Mouse (Mus musculus) liver, postnatal 0 days (tissue): Measurements from ENCODE around the gene Mtmr6. TPM values are rescaled to one million over a fixed set of nuclear protein-coding genes. Genes with fewer than 3 reads are reported as not detected.
"Not testable (repeated sequence)": the region's sequence is repeated elsewhere in the genome, so short reads cannot be mapped to it uniquely, and the experiment has no call there.

ENCODE experiments used
- ATAC-seq: fragments of 200-750 bp; cut with Nextera tagmentation; 2 replicates; pipeline ENCODE4 v1.8.0; 2017; ENCODE audit warnings: mild to moderate bottlenecking, moderate library complexity
- DNase-seq: peaks from one replicate; pipeline ENCODE4 v3.0.0-alpha.2; 2016
- H3K27ac ChIP-seq: fragments of 300-500 bp; sonication (generic); 2 replicates; pipeline ENCODE4 v1.5.1; 2014; ENCODE audit warnings: antibody characterized with exemption, moderate library complexity, mild to moderate bottlenecking, low read depth
- H3K27me3 ChIP-seq: fragments of 300-500 bp; sonication (generic); 2 replicates; pipeline ENCODE4 v1.6.1; 2014; ENCODE audit warnings: low read length, control low read depth, mixed read lengths; ENCODE audit not compliant: insufficient read depth
- H3K36me3 ChIP-seq: fragments of 300-500 bp; sonication (generic); replicated peaks from 2 replicates; pipeline ENCODE4 v1.6.1; 2014; ENCODE audit warnings: mild to moderate bottlenecking, control low read depth, low read length, moderate library complexity, mixed read lengths; ENCODE audit not compliant: insufficient read depth
- H3K4me1 ChIP-seq: fragments of 300-500 bp; sonication (generic); 2 replicates; pipeline ENCODE4 v1.6.1; 2014; ENCODE audit warnings: antibody characterized with exemption, mild to moderate bottlenecking, control low read depth; ENCODE audit not compliant: insufficient read depth
- H3K4me2 ChIP-seq: fragments of 300-500 bp; sonication (generic); 2 replicates; pipeline ENCODE4 v1.6.1; 2014; ENCODE audit warnings: low read depth, mild to moderate bottlenecking, low read length, moderate library complexity, mixed read lengths
- H3K4me3 ChIP-seq: fragments of 300-500 bp; sonication (generic); 2 replicates; pipeline ENCODE4 v1.5.1; 2014; ENCODE audit warnings: low read depth, low read length
- H3K9ac ChIP-seq: fragments of 300-500 bp; sonication (generic); replicated peaks from 2 replicates; pipeline ENCODE4 v1.6.1; 2014; ENCODE audit warnings: mild to moderate bottlenecking, moderate library complexity
- H3K9me3 ChIP-seq: fragments of 300-500 bp; sonication (generic); 2 replicates; pipeline ENCODE4 v1.6.1; 2016; ENCODE audit warnings: mild to moderate bottlenecking, control low read depth, low read length, mixed read lengths
- CTCF ChIP-seq: sonication (generic); IDR thresholded peaks from 2 replicates; pipeline ENCODE4 v1.5.1; 2016; ENCODE audit warnings: antibody characterized with exemption, low read depth
- EP300 ChIP-seq: IDR thresholded peaks from 2 replicates; pipeline ENCODE4 v1.6.1; 2016; ENCODE audit warnings: antibody characterized with exemption, low read depth, mild to moderate bottlenecking
- WGBS: fragments of 180-500 bp; shearing (Covaris S2); extraction: QIAGEN DNeasy Blood & Tissue Kit; methylation state at CpG from one replicate; pipeline ENCODE4 v1.1.7; 2014; ENCODE audit not compliant: insufficient replicate concordance; 5-methylcytosine and 5-hydroxymethylcytosine counted together
- polyA plus RNA-seq: library from polyadenylated mRNA; unstranded; fragments of >200 nt; fragmentation: Nextera tagmentation; extraction: Ambion mirVana; gene quantifications from 2 replicates; pipeline ENCODE4 v1.2.1, GENCODE M21; 2015

The Mtmr6 gene
- polyA plus RNA-seq, 1 experiment from 2014 or later, result 9.4 TPM

DNA sequence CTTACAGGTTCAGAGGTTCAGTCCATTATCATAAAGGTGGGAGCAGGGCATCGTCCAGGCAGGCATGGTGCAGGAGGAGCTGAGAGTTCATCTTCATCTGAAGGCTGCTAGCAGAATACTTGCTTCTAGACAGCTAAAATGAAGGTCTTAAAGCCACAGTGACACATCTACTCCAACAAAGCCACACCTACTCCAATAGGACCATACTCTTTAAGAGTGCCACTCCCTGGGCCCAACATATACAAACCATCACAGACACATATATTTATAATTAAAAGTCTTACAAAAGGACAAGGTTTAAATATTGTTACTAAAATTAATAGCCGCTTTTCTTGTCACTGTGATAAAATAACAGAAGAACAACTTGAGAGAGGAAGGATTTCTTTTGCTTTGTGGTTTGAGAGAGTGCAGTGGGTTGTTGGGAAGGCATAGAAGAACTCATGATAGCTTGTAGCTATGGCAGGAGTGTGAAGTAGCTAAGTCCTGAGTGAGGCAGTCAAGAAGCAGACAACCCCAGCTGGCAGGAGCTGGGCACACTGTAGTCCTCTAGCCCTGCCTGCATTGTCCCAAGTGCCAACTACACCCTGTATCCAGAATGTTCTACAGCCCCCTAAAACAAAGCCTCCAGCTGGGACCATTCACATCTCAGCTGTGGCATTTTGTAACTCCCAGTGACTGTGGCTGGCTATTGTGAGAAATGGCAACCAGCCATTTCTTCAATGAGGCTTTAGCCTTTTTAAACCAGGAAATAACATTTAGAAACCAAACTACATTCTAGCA is 39.6 kb downstream of the Mtmr6 start:
- no peaks in the 10 kb centered on the region for H3K9me3 ChIP-seq
- DNase-seq (no peak), ATAC-seq (no peak)
- H3K4me1 ChIP-seq, result no peaks in the 10 kb centered on the region
- no peak overlapping the region for H3K27ac ChIP-seq
- H3K4me3 ChIP-seq, result no peak overlapping the region
- 79% methylated on average over 2 of the region's 2 CpGs for WGBS
- H3K27me3 ChIP-seq, result no peaks in the 10 kb centered on the region
- H3K9ac ChIP-seq, result no peak overlapping the region
- TF ChIP-seq EP300 (no peak), CTCF (no peak)
- peaks cover 31% of the 10 kb centered on the region for H3K36me3 ChIP-seq
- H3K4me2 ChIP-seq, result no peak overlapping the region

DNA sequence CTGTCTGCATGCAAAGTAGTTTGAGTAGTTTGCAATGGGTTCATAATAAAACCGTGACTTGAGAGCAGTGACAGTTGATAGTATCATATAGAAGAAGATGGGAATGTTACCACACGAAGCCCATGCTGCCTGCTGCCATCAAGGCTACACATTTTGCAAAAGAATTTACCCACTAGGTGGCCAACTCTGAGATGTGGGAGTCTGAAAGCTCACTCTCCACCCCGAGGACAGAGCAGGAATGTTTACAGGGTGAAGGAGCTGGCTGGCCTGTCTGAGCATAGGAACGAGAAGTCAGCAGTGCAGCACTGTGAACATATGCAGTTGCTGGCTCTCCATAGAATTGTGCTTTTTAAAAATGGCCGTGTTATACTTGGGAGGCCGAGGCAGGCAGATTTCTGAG is 43.1 kb downstream of the Mtmr6 start:
- H3K27ac ChIP-seq, result no peak overlapping the region
- ATAC-seq (no peak), DNase-seq (no peak)
- no peaks in the 10 kb centered on the region for H3K27me3 ChIP-seq
- no peak overlapping the region for H3K9ac ChIP-seq
- no peaks in the 10 kb centered on the region for H3K4me1 ChIP-seq
- WGBS, result 56% methylated on average over 6 of the region's 6 CpGs
- no peaks in the 10 kb centered on the region for H3K9me3 ChIP-seq
- H3K4me3 ChIP-seq, result no peak overlapping the region
- no peak overlapping the region for H3K4me2 ChIP-seq
- TF ChIP-seq CTCF (peak; percentile 29; the same call in 1 of the 2 replicates), EP300 (no peak)
- peaks cover 5% of the 10 kb centered on the region; the same call in 1 of the 2 replicates for H3K36me3 ChIP-seq

DNA sequence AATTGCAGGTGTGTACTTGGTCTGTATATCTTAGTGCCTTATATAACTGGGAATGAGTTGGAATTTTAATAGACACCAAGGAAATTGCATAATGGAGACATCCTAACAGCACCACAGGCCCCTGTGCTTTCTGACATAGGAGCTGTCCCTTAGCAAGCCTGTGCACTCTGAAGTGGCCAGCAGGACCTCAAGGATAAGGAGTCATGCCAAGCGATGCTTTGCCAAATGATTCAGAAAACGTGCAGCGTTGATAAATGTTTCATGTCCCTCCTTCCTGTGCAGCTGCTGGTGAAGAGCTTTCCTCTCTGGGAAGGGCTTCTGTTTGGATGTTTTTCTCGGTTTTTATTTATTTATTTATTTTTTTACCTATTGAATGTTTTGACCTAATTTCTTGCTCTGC is 45.7 kb downstream of the Mtmr6 start:
- H3K27me3 ChIP-seq, result no peaks in the 10 kb centered on the region
- H3K4me3 ChIP-seq, result no peak overlapping the region
- TF ChIP-seq CTCF, result no peak
- TF ChIP-seq EP300, result no peak
- WGBS, result 61% methylated on average over 4 of the region's 4 CpGs
- H3K4me1 ChIP-seq, result no peaks in the 10 kb centered on the region
- H3K9ac ChIP-seq, result no peak overlapping the region
- H3K4me2 ChIP-seq, result no peak overlapping the region
- no peak for DNase-seq
- H3K27ac ChIP-seq, result no peak overlapping the region
- H3K36me3 ChIP-seq, result no peaks in the 10 kb centered on the region
- 0 out of 2 replicates have a peak, but pooled peaks cover 4% of the 10 kb centered on the region for H3K9me3 ChIP-seq
- no peak for ATAC-seq

DNA sequence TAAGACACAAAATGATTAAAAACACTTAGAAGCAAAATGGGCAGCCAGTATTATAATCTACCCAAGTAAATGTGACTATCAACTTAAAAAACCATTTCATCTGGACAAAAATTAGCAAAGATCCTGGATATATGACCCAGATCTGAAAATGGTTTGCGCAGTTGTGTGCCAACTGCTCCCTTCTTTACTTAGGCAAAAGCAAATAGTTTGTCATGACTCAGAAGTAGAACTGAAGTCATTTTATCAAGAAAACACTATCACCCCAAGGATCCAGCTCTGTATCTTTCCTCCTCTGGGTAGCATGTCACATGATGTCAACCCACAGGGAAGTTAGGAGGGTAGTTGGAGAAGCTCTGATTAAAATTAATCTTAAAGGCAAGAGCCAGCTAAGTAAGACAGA is 54.2 kb downstream of the Mtmr6 start:
- H3K9ac ChIP-seq, result no peak overlapping the region
- WGBS, result 87% methylated on average over 1 of the region's 1 CpGs
- H3K36me3 ChIP-seq, result no peaks in the 10 kb centered on the region
- H3K27ac ChIP-seq, result no peak overlapping the region
- H3K4me1 ChIP-seq, result no peaks in the 10 kb centered on the region
- H3K4me3 ChIP-seq, result no peak overlapping the region
- no peak overlapping the region for H3K4me2 ChIP-seq
- DNase-seq (no peak), ATAC-seq (no peak)
- TF ChIP-seq CTCF (no peak), EP300 (no peak)
- H3K9me3 ChIP-seq, result 0 out of 2 replicates have a peak, but pooled peaks cover under 1% of the 10 kb centered on the region
- H3K27me3 ChIP-seq, result no peaks in the 10 kb centered on the region

DNA sequence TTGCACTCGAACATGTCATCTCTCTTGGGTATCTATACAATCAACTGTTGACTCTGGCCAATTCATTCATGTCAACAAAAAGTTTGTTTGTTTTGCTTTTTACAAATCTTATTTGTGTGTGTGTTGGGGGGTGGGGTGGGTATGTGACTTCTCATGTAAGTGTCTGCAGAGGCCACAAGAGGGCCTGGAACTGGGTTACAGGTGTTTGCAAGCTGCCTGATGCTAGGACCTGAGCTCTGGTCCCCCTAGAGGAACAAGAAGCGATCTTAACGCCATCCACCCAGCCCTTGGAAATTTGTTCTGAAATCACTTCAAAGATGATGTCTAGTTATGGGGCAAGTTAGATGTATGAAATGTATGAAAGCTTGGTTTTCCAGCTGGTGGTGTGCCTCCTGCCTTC is 55.8 kb downstream of the Mtmr6 start:
- H3K4me3 ChIP-seq, result no peak overlapping the region
- H3K36me3 ChIP-seq, result no peaks in the 10 kb centered on the region
- no peak for TF ChIP-seq EP300
- TF ChIP-seq CTCF, result no peak
- H3K9ac ChIP-seq, result no peak overlapping the region
- no peaks in the 10 kb centered on the region for H3K4me1 ChIP-seq
- no peaks in the 10 kb centered on the region for H3K27me3 ChIP-seq
- no peak for ATAC-seq
- H3K9me3 ChIP-seq, result no peaks in the 10 kb centered on the region
- no peak overlapping the region for H3K4me2 ChIP-seq
- DNase-seq, result no peak
- 72% methylated on average over 3 of the region's 3 CpGs for WGBS
- no peak overlapping the region for H3K27ac ChIP-seq

DNA sequence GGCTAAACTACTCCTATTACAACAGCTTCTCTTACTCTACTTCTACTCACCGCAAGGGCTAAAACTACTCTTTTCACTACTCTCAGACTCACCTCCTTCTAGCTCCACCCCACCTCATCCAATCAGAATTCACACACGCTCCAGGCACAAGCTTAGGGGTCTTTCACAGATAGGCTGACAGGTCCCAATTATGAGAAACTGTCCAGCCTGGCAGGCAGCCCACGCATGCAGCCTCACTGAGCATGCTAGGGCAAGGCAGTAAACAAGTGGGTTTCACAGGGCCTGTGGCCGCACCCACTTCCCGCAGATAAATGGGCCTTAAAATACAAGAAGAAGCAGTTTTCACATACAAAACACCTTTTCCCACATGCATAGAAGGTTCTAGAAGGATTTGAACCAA is 75.0 kb downstream of the Mtmr6 start:
- H3K9me3 ChIP-seq, H3K27ac ChIP-seq, H3K4me2 ChIP-seq, H3K4me3 ChIP-seq, DNase-seq, H3K4me1 ChIP-seq, H3K27me3 ChIP-seq, H3K36me3 ChIP-seq, ATAC-seq, H3K9ac ChIP-seq: not testable (repeated sequence)
- WGBS, result 74% methylated on average over 5 of the region's 5 CpGs

DNA sequence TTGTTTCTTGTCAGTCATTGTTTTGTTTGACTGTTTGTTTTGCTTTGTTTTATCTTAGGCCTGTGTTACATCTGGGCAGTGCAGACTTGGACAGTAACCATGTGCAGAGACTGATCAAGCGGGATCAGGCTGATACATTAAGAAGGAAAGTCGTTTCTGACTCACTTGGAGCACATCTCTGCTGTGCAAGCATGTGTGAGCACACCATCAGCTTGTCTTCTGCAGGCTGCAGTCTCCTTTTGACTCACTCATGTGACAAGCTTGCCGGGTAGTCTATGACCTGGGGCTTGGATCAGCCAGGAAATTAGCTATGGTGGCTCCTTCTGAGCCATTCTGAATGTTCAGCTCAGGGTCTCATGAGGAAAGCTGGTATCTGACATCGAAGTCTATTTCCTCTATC is 75.5 kb downstream of the Mtmr6 start:
- H3K27me3 ChIP-seq, result no peaks in the 10 kb centered on the region
- 63% methylated on average over 4 of the region's 4 CpGs for WGBS
- no peaks in the 10 kb centered on the region for H3K36me3 ChIP-seq
- TF ChIP-seq CTCF, result no peak
- TF ChIP-seq EP300, result no peak
- no peaks in the 10 kb centered on the region for H3K9me3 ChIP-seq
- no peak overlapping the region for H3K27ac ChIP-seq
- H3K9ac ChIP-seq, result no peak overlapping the region
- DNase-seq, result no peak
- no peak overlapping the region for H3K4me2 ChIP-seq
- no peak for ATAC-seq
- no peak overlapping the region for H3K4me3 ChIP-seq
- H3K4me1 ChIP-seq, result no peaks in the 10 kb centered on the region
